Mouse (Mus musculus) cortical plate, adult 2 months (tissue): ENCODE measurements around the gene Mgat5.

Experiments
- CTCF ChIP-seq: fragments of 200-500 bp; IDR thresholded peaks from 2 replicates; pipeline ENCODE4 v1.5.1; 2011; ENCODE audit warnings: mild to moderate bottlenecking, control low read depth, low read length; ENCODE audit not compliant: insufficient read depth; ENCODE audit errors: extremely low read depth
- POLR2A ChIP-seq: fragments of 200-500 bp; IDR thresholded peaks from 2 replicates; pipeline ENCODE4 v1.6.1; 2011; ENCODE audit warnings: mild to moderate bottlenecking, low read length, control low read depth; ENCODE audit not compliant: insufficient read depth; ENCODE audit errors: extremely low read depth

DNA sequence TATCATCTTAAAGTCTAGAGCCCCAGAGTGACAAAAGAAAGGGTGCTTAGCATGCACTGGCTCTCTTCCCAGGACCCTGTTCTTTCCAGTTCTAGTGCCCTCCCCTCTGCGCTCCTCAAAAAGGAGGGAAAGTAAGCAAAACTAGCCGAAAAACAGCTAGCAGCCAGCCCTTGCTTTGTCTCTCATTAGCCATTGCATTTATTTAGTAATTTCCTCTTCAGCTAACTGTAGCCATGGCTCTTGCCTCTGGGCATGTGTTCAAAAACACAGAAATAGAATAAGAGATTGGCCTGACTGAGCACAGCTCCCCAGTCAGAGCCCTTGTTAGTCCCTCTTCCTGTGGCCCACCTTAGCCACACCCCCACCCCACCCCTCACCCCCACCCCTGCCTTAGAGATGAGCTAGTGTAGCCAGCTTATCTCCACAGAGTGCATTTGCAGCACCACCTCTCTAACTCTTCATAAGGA lies 204.2 kb downstream of the Mgat5 start:
- no peak for TF ChIP-seq CTCF
- no peak for TF ChIP-seq POLR2A
